Mouse (Mus musculus) olfactory bulb, adult 2 months (tissue): Measurements from ENCODE around the gene Tex264.

Experiments
- CTCF ChIP-seq: fragments of 200-500 bp; IDR thresholded peaks from 2 replicates; pipeline ENCODE4 v1.5.1; 2012; ENCODE audit warnings: low read depth, mild to moderate bottlenecking, low read length, moderate library complexity; ENCODE audit not compliant: insufficient read depth
- POLR2A ChIP-seq: fragments of 200-500 bp; IDR thresholded peaks from 2 replicates; pipeline ENCODE4 v1.6.1; 2012; ENCODE audit warnings: mild to moderate bottlenecking, low read depth, low read length, moderate library complexity; ENCODE audit not compliant: insufficient read depth

- no peak for TF ChIP-seq CTCF
- TF ChIP-seq POLR2A = no peak
These were observed 30.5 kb upstream of the Tex264 start for GRCm38 (mm10) chr9:106716232-106716631.
